In genomic region chr11:70226602-70226890, GRCm38 (mm10) we compare ENCODE assay signal across 8 mouse cellular contexts. TPM values are rescaled to one million over a fixed set of nuclear protein-coding genes. Genes with fewer than 3 reads are reported as not detected.
A peak's percentile ranks its signal among the peaks of the same experiment; 100 is the strongest.
DNase-seq lines count a peak whose midpoint lies in the region; ATAC-seq lines count a peak whose summit lies in the region.

No protein-coding gene starts in this region.

- H3K9me3 ChIP-seq in heart, embryonic 10.5 days, result no peaks in the 10 kb centered on the region
- H3K9me3 ChIP-seq in embryonic facial prominence, embryonic 11.5 days (replicated peaks; ENCODE audit: control insufficient read depth, low read length), result no peaks in the 10 kb centered on the region
- H3K9me3 ChIP-seq in midbrain, embryonic 12.5 days, result no peaks in the 10 kb centered on the region

- no peak overlapping the region; the same call in 1 of the 2 replicates for H3K9ac ChIP-seq in embryonic facial prominence, embryonic 11.5 days (replicated peaks; ENCODE audit: low read length)
- H3K9ac ChIP-seq in midbrain, embryonic 12.5 days (replicated peaks), result 0 out of 2 replicates have a peak overlapping the region, but pooled peaks have one; percentile 4

- H3K4me2 ChIP-seq in embryonic facial prominence, embryonic 11.5 days (ENCODE audit: low read depth, low read length), result peak overlapping the region; percentile 37
- peak overlapping the region; percentile 37 for H3K4me2 ChIP-seq in midbrain, embryonic 12.5 days (replicated peaks)

- H3K36me3 ChIP-seq in heart, embryonic 10.5 days, result no peaks in the 10 kb centered on the region
- no peaks in the 10 kb centered on the region for H3K36me3 ChIP-seq in embryonic facial prominence, embryonic 11.5 days (replicated peaks; ENCODE audit: control insufficient read depth, insufficient read depth, low read depth, low read length)
- no peaks in the 10 kb centered on the region for H3K36me3 ChIP-seq in midbrain, embryonic 12.5 days

- peaks cover 60% of the 10 kb centered on the region for H3K4me1 ChIP-seq in heart, embryonic 10.5 days
- no peaks in the 10 kb centered on the region; the same call in 1 of the 2 replicates for H3K4me1 ChIP-seq in embryonic facial prominence, embryonic 11.5 days (ENCODE audit: control insufficient read depth, insufficient read depth, low read length)
- H3K4me1 ChIP-seq in midbrain, embryonic 12.5 days, result peaks cover 38% of the 10 kb centered on the region

- intact Hi-C loops in gastrocnemius, postnatal 14 days (cut with DNase I; ENCODE audit: low total_unique reads), result no loop called here

- WGBS in heart, embryonic 10.5 days, result 6% methylated on average over 18 of the region's 18 CpGs
- WGBS in embryonic facial prominence, embryonic 11.5 days, result 6% methylated on average over 18 of the region's 18 CpGs
- WGBS in midbrain, embryonic 12.5 days, result 6% methylated on average over 18 of the region's 18 CpGs

- no peak for DNase-seq in heart, embryonic 10.5 days (ENCODE audit: low spot score)
- no peak for DNase-seq in heart, adult 11 months
- DNase-seq in embryonic facial prominence, embryonic 11.5 days (ENCODE audit: low spot score), result no peak
- peak; percentile 61 for DNase-seq in kidney, adult 9 months
- no peak for DNase-seq in left cerebral cortex, adult 9 months (ENCODE audit: low spot score in 2 of 2)
- no peak for DNase-seq in gastrocnemius, postnatal 14 days
- no peak for DNase-seq in right cerebral cortex, adult 18-20 months

- no peak for ATAC-seq in embryonic facial prominence, embryonic 11.5 days (replicated peaks; ENCODE audit: insufficient number of reproducible peaks, low FRiP score, low TSS enrichment, low read depth)
- no peak for ATAC-seq in midbrain, embryonic 12.5 days (ENCODE audit: low FRiP score, low read depth)

- H3K27me3 ChIP-seq in heart, embryonic 10.5 days (ENCODE audit: insufficient read depth, poor library complexity, severe bottlenecking), result peaks cover 66% of the 10 kb centered on the region
- peaks cover 54% of the 10 kb centered on the region for H3K27me3 ChIP-seq in embryonic facial prominence, embryonic 11.5 days (ENCODE audit: control insufficient read depth, insufficient read depth, low read length)
- H3K27me3 ChIP-seq in midbrain, embryonic 12.5 days, result peaks cover 81% of the 10 kb centered on the region

- H3K4me3 ChIP-seq in heart, embryonic 10.5 days, result peak overlapping the region; percentile 56
- H3K4me3 ChIP-seq in embryonic facial prominence, embryonic 11.5 days (ENCODE audit: low read depth, low read length), result peak overlapping the region; percentile 16
- H3K4me3 ChIP-seq in midbrain, embryonic 12.5 days, result peak overlapping the region; percentile 14; the same call in 1 of the 2 replicates

- H3K27ac ChIP-seq in heart, embryonic 10.5 days, result peak overlapping the region; percentile 67
- H3K27ac ChIP-seq in embryonic facial prominence, embryonic 11.5 days (replicated peaks; ENCODE audit: low read depth, low read length), result no peak overlapping the region
- no peak overlapping the region for H3K27ac ChIP-seq in midbrain, embryonic 12.5 days (replicated peaks)

RNA-seq across cellular contexts. Expression of gene Bcl6b, which starts 3.1 kb away (rescaled TPM):
- 10.7 and 15.0 TPM in 2 replicates for polyA plus RNA-seq in heart, embryonic 10.5 days (2016; fragmentation: Nextera tagmentation; extraction: Ambion mirVana)
- 6.7 and 6.9 TPM in 2 replicates for polyA plus RNA-seq in embryonic facial prominence, embryonic 11.5 days (2014; fragmentation: Nextera tagmentation; extraction: Ambion mirVana)
- 5.2 and 5.4 TPM in 2 replicates for polyA plus RNA-seq in midbrain, embryonic 12.5 days (2016; fragmentation: Nextera tagmentation; extraction: Ambion mirVana)
- total RNA-seq in gastrocnemius, postnatal 14 days (2021), result 10 to 100 TPM; 12.4 to 13.7 TPM

RNA-seq across cellular contexts. Expression of gene Slc16a13, which starts 5.7 kb away (rescaled TPM):
- 10.0 and 10.4 TPM in 2 replicates for polyA plus RNA-seq in heart, embryonic 10.5 days (2016; fragmentation: Nextera tagmentation; extraction: Ambion mirVana)
- polyA plus RNA-seq in embryonic facial prominence, embryonic 11.5 days (2014; fragmentation: Nextera tagmentation; extraction: Ambion mirVana), result 8.5 and 13.4 TPM in 2 replicates
- polyA plus RNA-seq in midbrain, embryonic 12.5 days (2016; fragmentation: Nextera tagmentation; extraction: Ambion mirVana), result 19.0 and 19.5 TPM in 2 replicates
- 1 to 10 TPM in 1 of 2 experiments, under 1 TPM in 1; 0.53 to 1.5 TPM for total RNA-seq in gastrocnemius, postnatal 14 days (2021)

RNA-seq across cellular contexts. Expression of gene 0610010K14Rik, which starts 11.2 kb away (rescaled TPM):
- polyA plus RNA-seq in heart, embryonic 10.5 days (2016; fragmentation: Nextera tagmentation; extraction: Ambion mirVana), result 142 and 153 TPM in 2 replicates
- polyA plus RNA-seq in embryonic facial prominence, embryonic 11.5 days (2014; fragmentation: Nextera tagmentation; extraction: Ambion mirVana), result 195 and 211 TPM in 2 replicates
- 210 and 213 TPM in 2 replicates for polyA plus RNA-seq in midbrain, embryonic 12.5 days (2016; fragmentation: Nextera tagmentation; extraction: Ambion mirVana)
- total RNA-seq in gastrocnemius, postnatal 14 days (2021), result 10 to 100 TPM; 29.7 to 37.4 TPM

RNA-seq across cellular contexts. Expression of gene Gm21988, which starts 13.1 kb away (rescaled TPM):
- 6.5 and 8.7 TPM in 2 replicates for polyA plus RNA-seq in heart, embryonic 10.5 days (2016; fragmentation: Nextera tagmentation; extraction: Ambion mirVana)
- polyA plus RNA-seq in embryonic facial prominence, embryonic 11.5 days (2014; fragmentation: Nextera tagmentation; extraction: Ambion mirVana), result 7.5 and 9.1 TPM in 2 replicates
- 10.5 and 12.4 TPM in 2 replicates for polyA plus RNA-seq in midbrain, embryonic 12.5 days (2016; fragmentation: Nextera tagmentation; extraction: Ambion mirVana)
- 1 to 10 TPM; 2.6 to 2.7 TPM for total RNA-seq in gastrocnemius, postnatal 14 days (2021)

RNA-seq across cellular contexts. Expression of gene Rnasek, which starts 13.1 kb away (rescaled TPM):
- polyA plus RNA-seq in heart, embryonic 10.5 days (2016; fragmentation: Nextera tagmentation; extraction: Ambion mirVana), result 126 and 165 TPM in 2 replicates
- polyA plus RNA-seq in embryonic facial prominence, embryonic 11.5 days (2014; fragmentation: Nextera tagmentation; extraction: Ambion mirVana), result 103 and 110 TPM in 2 replicates
- 172 and 188 TPM in 2 replicates for polyA plus RNA-seq in midbrain, embryonic 12.5 days (2016; fragmentation: Nextera tagmentation; extraction: Ambion mirVana)
- total RNA-seq in gastrocnemius, postnatal 14 days (2021), result 10 to 100 TPM; 96.0 to 96.9 TPM
